In genomic region chr1:165342126-165342525, GRCm38 (mm10) we compare ENCODE assay signal across 19 mouse cellular contexts. TPM values are rescaled to one million over a fixed set of nuclear protein-coding genes. Genes with fewer than 3 reads are reported as not detected.
DNase-seq lines count a peak whose midpoint lies in the region; ATAC-seq and TF ChIP-seq lines count a peak whose summit lies in the region.
"Had no signal": no experiment of that assay in that cellular context is flagged by ENCODE, and none has a peak within 500 bp of the region (broad histone marks: within the 10 kb centered on the region; RNA-seq: fewer than 3 reads in every experiment).

No protein-coding gene starts in this region.

- DNase-seq in embryonic facial prominence, embryonic 14.5 days (ENCODE audit: low spot score) = peak; percentile 21
- no peak for DNase-seq in embryonic facial prominence, embryonic 10.5 days (ENCODE audit: low spot score)
- DNase-seq in kidney, adult 2 months = peak; percentile 46
- DNase-seq in lung, embryonic 14.5 days = peak; percentile 13
- no peak for DNase-seq in lung, postnatal 4 days
- DNase-seq in telencephalon, adult 2 months (ENCODE audit: low read depth, low spot score) = peak; percentile 16
- DNase-seq in liver, embryonic 11.5 days (ENCODE audit: low spot score) = no peak
- DNase-seq: adrenal gland, postnatal 25 days; cerebellum, adult 2 months; heart, postnatal 14 days; right cerebral cortex, adult 18-20 months had no signal

- H3K4me1 ChIP-seq in embryonic facial prominence, embryonic 14.5 days (ENCODE audit: control insufficient read depth, insufficient read depth, low read length) = no peaks in the 10 kb centered on the region
- no peaks in the 10 kb centered on the region for H3K4me1 ChIP-seq in embryonic facial prominence, embryonic 10.5 days
- no peaks in the 10 kb centered on the region; the same call in 1 of the 2 replicates for H3K4me1 ChIP-seq in kidney, adult 2 months (ENCODE audit: control insufficient read depth, insufficient read depth, low read length)
- H3K4me1 ChIP-seq in kidney, embryonic 15.5 days = no peaks in the 10 kb centered on the region
- H3K4me1 ChIP-seq in lung, embryonic 14.5 days (ENCODE audit: insufficient read depth) = no peaks in the 10 kb centered on the region
- no peaks in the 10 kb centered on the region for H3K4me1 ChIP-seq in liver, embryonic 11.5 days (replicated peaks; ENCODE audit: control insufficient read depth, insufficient read depth, low read length)
- H3K4me1 ChIP-seq: liver, embryonic 15.5 days had no signal

- WGBS in embryonic facial prominence, embryonic 14.5 days = 68% methylated on average over 7 of the region's 7 CpGs
- WGBS in embryonic facial prominence, embryonic 10.5 days = 74% methylated on average over 7 of the region's 7 CpGs
- 63% methylated on average over 7 of the region's 7 CpGs for WGBS in kidney, adult 2 months
- 80% methylated on average over 7 of the region's 7 CpGs for WGBS in kidney, embryonic 15.5 days
- WGBS in lung, embryonic 14.5 days = 48% methylated on average over 7 of the region's 7 CpGs
- 75% methylated on average over 7 of the region's 7 CpGs for WGBS in liver, embryonic 11.5 days

- no peak for TF ChIP-seq POLR2A in kidney, adult 2 months (IDR thresholded peaks at IDR 0.05; ENCODE audit: low read depth, low read length)

- no peaks in the 10 kb centered on the region for H3K9me3 ChIP-seq in embryonic facial prominence, embryonic 14.5 days (ENCODE audit: control insufficient read depth, low read length)
- H3K9me3 ChIP-seq in embryonic facial prominence, embryonic 10.5 days = no peaks in the 10 kb centered on the region
- H3K9me3 ChIP-seq in kidney, embryonic 15.5 days (replicated peaks) = no peaks in the 10 kb centered on the region
- H3K9me3 ChIP-seq in lung, embryonic 14.5 days (ENCODE audit: low read depth, low read length) = no peaks in the 10 kb centered on the region
- no peaks in the 10 kb centered on the region for H3K9me3 ChIP-seq in liver, embryonic 11.5 days (ENCODE audit: control insufficient read depth, low read length)
- H3K9me3 ChIP-seq: embryonic facial prominence, embryonic 13.5 days; limb, embryonic 13.5 days; liver, embryonic 15.5 days had no signal

- H3K36me3 ChIP-seq in embryonic facial prominence, embryonic 14.5 days (ENCODE audit: control insufficient read depth, insufficient read depth, low read length) = peaks cover 10% of the 10 kb centered on the region
- H3K36me3 ChIP-seq in embryonic facial prominence, embryonic 10.5 days (replicated peaks) = no peaks in the 10 kb centered on the region
- peaks cover 3% of the 10 kb centered on the region; the same call in 1 of the 2 replicates for H3K36me3 ChIP-seq in kidney, adult 2 months (ENCODE audit: control insufficient read depth, insufficient read depth, low read length)
- peaks cover 4% of the 10 kb centered on the region; the same call in 1 of the 2 replicates for H3K36me3 ChIP-seq in kidney, embryonic 15.5 days
- H3K36me3 ChIP-seq in lung, embryonic 14.5 days (ENCODE audit: insufficient read depth) = no peaks in the 10 kb centered on the region
- no peaks in the 10 kb centered on the region for H3K36me3 ChIP-seq in liver, embryonic 11.5 days (ENCODE audit: control insufficient read depth, insufficient read depth, low read length)

- H3K4me2 ChIP-seq in embryonic facial prominence, embryonic 14.5 days (ENCODE audit: low read depth, low read length) = no peak overlapping the region
- no peak overlapping the region for H3K4me2 ChIP-seq in kidney, embryonic 15.5 days
- H3K4me2 ChIP-seq in lung, embryonic 14.5 days = no peak overlapping the region
- H3K4me2 ChIP-seq in liver, embryonic 11.5 days = no peak overlapping the region
- H3K4me2 ChIP-seq: embryonic facial prominence, embryonic 13.5 days; hindbrain, embryonic 14.5 days; limb, embryonic 13.5 days; liver, embryonic 15.5 days had no signal

- H3K27me3 ChIP-seq in embryonic facial prominence, embryonic 14.5 days (replicated peaks; ENCODE audit: control insufficient read depth, insufficient read depth, low read length) = no peaks in the 10 kb centered on the region
- H3K27me3 ChIP-seq in embryonic facial prominence, embryonic 10.5 days (replicated peaks; ENCODE audit: low read depth, poor library complexity, severe bottlenecking) = no peaks in the 10 kb centered on the region
- H3K27me3 ChIP-seq in kidney, adult 2 months (replicated peaks; ENCODE audit: control insufficient read depth, insufficient read depth, low read length) = no peaks in the 10 kb centered on the region
- H3K27me3 ChIP-seq in kidney, embryonic 15.5 days = no peaks in the 10 kb centered on the region
- no peaks in the 10 kb centered on the region for H3K27me3 ChIP-seq in lung, embryonic 14.5 days (ENCODE audit: insufficient read depth, low read length)
- H3K27me3 ChIP-seq in liver, embryonic 11.5 days (replicated peaks; ENCODE audit: control insufficient read depth, insufficient read depth, low read length) = no peaks in the 10 kb centered on the region
- H3K27me3 ChIP-seq: CH12.LX; embryonic facial prominence, embryonic 13.5 days; limb, embryonic 13.5 days; liver, embryonic 15.5 days had no signal

- H3K9ac ChIP-seq in embryonic facial prominence, embryonic 14.5 days (ENCODE audit: low read depth, low read length) = no peak overlapping the region
- H3K9ac ChIP-seq in kidney, embryonic 15.5 days = no peak overlapping the region
- no peak overlapping the region for H3K9ac ChIP-seq in lung, embryonic 14.5 days
- no peak overlapping the region for H3K9ac ChIP-seq in liver, embryonic 11.5 days (ENCODE audit: low read depth, low read length)
- H3K9ac ChIP-seq: embryonic facial prominence, embryonic 13.5 days; hindbrain, embryonic 14.5 days; limb, embryonic 13.5 days; liver, embryonic 15.5 days had no signal

- no peak overlapping the region for H3K4me3 ChIP-seq in embryonic facial prominence, embryonic 14.5 days (ENCODE audit: low read depth, low read length)
- no peak overlapping the region for H3K4me3 ChIP-seq in embryonic facial prominence, embryonic 10.5 days
- H3K4me3 ChIP-seq in kidney, adult 2 months (ENCODE audit: insufficient read depth, low read depth, low read length) = no peak overlapping the region
- H3K4me3 ChIP-seq in kidney, embryonic 15.5 days (replicated peaks) = no peak overlapping the region
- no peak overlapping the region for H3K4me3 ChIP-seq in lung, embryonic 14.5 days (ENCODE audit: low read depth, low read length)
- no peak overlapping the region for H3K4me3 ChIP-seq in liver, embryonic 11.5 days (ENCODE audit: low read depth, low read length)
- H3K4me3 ChIP-seq: embryonic facial prominence, embryonic 13.5 days; limb, embryonic 13.5 days; liver, embryonic 15.5 days had no signal

- ATAC-seq in embryonic facial prominence, embryonic 14.5 days (ENCODE audit: low read depth) = peak; percentile 79; the same call in 1 of the 2 replicates
- no peak for ATAC-seq in kidney, embryonic 15.5 days (replicated peaks; ENCODE audit: low FRiP score)
- ATAC-seq in lung, embryonic 14.5 days (ENCODE audit: insufficient read depth) = no peak
- no peak for ATAC-seq in liver, embryonic 11.5 days (replicated peaks; ENCODE audit: low FRiP score)
- ATAC-seq: activated CD4-positive, CD25-positive, alpha-beta regulatory T cell, adult 4 months had no signal

- no peak overlapping the region for H3K27ac ChIP-seq in embryonic facial prominence, embryonic 14.5 days (replicated peaks; ENCODE audit: low read depth, low read length)
- no peak overlapping the region for H3K27ac ChIP-seq in embryonic facial prominence, embryonic 10.5 days (replicated peaks)
- no peak overlapping the region for H3K27ac ChIP-seq in kidney, adult 2 months (ENCODE audit: insufficient read depth, low read depth, low read length)
- no peak overlapping the region for H3K27ac ChIP-seq in kidney, embryonic 15.5 days
- H3K27ac ChIP-seq in lung, embryonic 14.5 days (ENCODE audit: low read depth) = no peak overlapping the region
- H3K27ac ChIP-seq in liver, embryonic 11.5 days (ENCODE audit: low read depth, low read length) = no peak overlapping the region
- H3K27ac ChIP-seq: embryonic facial prominence, embryonic 13.5 days; hindbrain, embryonic 14.5 days; kidney, postnatal 0 days; limb, embryonic 13.5 days; liver, embryonic 15.5 days had no signal

- TF ChIP-seq CTCF in kidney, adult 2 months (conservative IDR thresholded peaks at IDR 0.05; ENCODE audit: insufficient read depth, insufficient read length, low read depth, low read length) = no peak
- no peak for TF ChIP-seq CTCF in lung, embryonic 14.5 days (IDR thresholded peaks at IDR 0.05; ENCODE audit: low read depth)

RNA-seq across cellular contexts. Expression of gene Gpr161, which starts 46.5 kb away (rescaled TPM):
- 1.2 and 1.5 TPM in 2 replicates for polyA plus RNA-seq in embryonic facial prominence, embryonic 14.5 days (2014; fragmentation: Nextera tagmentation; extraction: Ambion mirVana)
- 1.7 TPM in 2 replicates for polyA plus RNA-seq in embryonic facial prominence, embryonic 10.5 days (2016; fragmentation: Nextera tagmentation; extraction: Ambion mirVana)
- polyA plus RNA-seq in kidney, adult 2 months (2012; rRNA removed) = 1.4 and 1.7 TPM in 2 replicates
- polyA plus RNA-seq in kidney, embryonic 15.5 days (2015; fragmentation: Nextera tagmentation; extraction: Ambion mirVana) = 1.2 and 1.5 TPM in 2 replicates
- 1.4 TPM in 2 replicates for polyA plus RNA-seq in lung, embryonic 14.5 days (2014; fragmentation: Nextera tagmentation; extraction: Ambion mirVana)
- 0.48 and 0.58 TPM in 2 replicates for polyA plus RNA-seq in liver, embryonic 11.5 days (2014; fragmentation: Nextera tagmentation; extraction: Ambion mirVana)
- polyA plus RNA-seq: activated CD4-positive, CD25-positive, alpha-beta regulatory T cell, adult 4 months had no signal

Comparison
In these comparisons a context has a peak if more than half of its experiments do, and no peak if none do; other contexts are left out.
1. DNase-seq: peak in embryonic facial prominence, embryonic 14.5 days (single experiment), kidney, adult 2 months (single experiment), lung, embryonic 14.5 days (single experiment) and telencephalon, adult 2 months (single experiment); none in embryonic facial prominence, embryonic 10.5 days (single experiment), lung, postnatal 4 days (0 of 2) and liver, embryonic 11.5 days (single experiment).